Mouse (Mus musculus): ENCODE measurements around the gene Tmem246.
"Not testable (repeated sequence)": the region's sequence is repeated elsewhere in the genome, so short reads cannot be mapped to it uniquely, and the experiment has no call there.

Gene Tmem246

DNA sequence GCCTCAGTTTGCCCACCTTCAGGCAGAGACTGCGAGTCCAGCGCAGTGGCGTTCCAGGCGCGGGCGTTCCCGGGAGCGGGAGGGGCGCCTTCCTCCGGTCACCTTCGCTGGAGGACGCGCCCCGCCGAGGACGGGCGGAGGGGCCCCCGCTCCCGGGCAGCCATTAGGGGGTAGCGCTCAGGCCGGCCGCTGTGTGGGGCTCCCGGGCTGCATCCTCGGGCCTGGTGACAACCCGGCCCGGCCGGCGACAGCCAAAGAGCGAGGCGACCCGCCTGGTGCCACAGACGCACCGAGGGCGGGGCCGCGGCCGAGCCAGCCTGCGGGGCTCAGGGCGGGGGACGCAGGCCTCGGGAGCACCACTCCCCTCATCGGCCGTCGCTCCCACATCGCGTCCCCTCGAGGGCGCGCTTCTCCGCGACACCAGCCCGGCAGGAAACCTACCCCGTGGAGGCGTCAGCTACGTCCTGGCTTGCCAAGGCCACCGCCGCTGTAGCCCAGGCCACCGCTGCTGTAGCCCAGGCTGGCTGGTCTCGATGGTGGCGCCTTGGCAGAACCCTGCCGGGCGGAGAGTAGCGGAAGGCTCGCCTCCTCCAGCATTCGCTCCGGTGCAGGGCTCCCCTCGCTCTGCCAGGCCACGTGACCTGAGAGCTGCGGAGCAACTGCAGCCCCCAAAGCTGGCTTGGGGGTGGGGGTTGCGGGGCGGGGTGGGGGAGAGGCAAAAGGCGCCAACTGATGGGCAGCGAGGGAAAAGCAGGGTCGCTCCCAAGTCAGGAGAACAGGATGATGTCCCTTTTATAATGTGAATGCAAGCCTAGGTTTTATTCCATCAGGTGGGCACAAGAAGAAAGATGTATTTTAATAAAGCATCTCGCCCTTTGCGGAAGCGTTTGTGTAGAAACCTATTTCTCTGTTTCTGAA is at the start of gene Tmem246:
Gene Tmem246, minus strand, starts transcription at position 694 of the 918 bp plus-strand sequence.
- in situ Hi-C loops (cut with MseI, MboI), result no loop called here

DNA sequence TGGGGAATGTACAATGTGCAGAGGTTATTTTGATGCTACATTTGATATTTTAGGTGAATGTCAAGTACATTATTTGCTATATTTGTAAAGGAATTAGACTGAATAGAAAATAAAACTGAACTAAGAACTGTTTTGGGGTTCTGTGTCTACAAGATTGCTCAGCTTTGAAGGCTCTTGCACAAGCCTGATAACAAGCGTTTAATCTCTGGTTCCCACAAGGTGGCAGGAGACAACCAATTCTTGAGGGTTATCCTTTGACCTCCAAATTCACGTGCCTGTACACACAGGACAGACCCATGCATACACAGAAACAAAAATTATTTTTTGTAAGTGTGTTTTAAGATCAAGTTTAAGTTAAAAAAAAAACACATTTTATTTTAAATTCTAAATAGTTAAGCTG is 42.2 kb upstream of the Tmem246 start:
- in situ Hi-C loops (cut with MseI, MboI), result no loop called here

DNA sequence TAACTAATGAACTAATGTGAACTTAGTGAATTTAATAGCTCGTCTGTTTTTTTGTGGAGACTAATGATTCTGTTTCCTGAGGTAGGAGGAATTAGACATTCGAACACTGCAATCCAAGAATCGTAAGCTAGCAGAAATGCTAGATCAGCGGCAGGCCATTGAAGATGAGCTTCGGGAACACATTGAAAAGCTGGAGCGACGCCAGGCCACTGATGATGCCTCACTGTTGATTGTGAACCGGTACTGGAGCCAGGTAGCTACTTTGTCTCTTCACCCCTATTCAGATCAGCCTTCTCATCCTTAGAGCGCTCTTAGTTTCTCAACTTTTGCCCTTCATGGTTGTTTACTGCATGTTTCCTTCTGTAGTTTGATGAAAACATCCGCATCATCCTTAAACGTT is 40.1 kb upstream of the Tmem246 start:
- in situ Hi-C loops (cut with MseI, MboI), result no loop called here

GRCm38 (mm10) chr4:49632139-49632481 is 34.4 kb upstream of the Tmem246 start:
- in situ Hi-C loops (cut with MseI, MboI), result no loop called here

DNA sequence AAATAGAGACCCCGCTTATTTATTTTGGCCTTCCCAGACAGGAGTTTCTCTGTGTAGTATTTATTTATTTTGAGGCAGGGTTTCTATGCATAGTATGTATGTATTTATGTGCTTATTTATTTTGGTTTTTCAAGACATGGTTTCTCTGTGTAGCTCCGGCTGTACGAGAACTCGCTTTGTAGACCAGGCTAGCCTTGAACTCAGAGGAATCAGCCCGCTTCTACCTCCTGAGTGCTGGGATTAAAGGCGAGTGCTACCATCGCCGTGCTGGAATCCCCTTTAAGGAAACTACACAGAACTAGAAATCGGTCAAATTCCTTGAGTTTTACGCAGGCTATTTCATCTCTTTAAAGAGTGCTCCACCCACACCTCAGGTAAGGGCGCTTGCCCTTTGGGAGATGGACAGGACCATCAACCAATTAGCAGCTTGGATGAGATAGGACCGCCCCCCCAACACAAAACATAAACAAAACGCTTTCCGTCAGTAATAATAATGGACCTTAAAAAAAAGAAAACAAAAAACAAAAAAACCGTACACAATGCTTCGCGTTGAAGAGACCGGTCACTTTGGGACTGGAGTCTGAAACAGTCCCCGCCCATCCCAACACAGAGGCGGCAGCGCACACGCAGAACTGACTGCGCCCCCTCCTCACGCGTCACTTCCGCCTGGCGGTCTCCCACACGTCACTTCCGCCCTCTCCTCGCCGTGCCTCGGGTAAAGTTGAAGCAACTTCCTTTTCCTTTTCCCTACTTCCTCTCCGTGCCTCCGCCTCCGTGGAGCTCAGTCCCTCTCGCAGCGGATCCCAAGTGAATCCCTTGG is 33.9 kb upstream of the Tmem246 start, which contains the start of gene Rnf20:
Gene Rnf20, plus strand, starts transcription at position 688 of the 820 bp plus-strand sequence.
- in situ Hi-C loops (cut with MseI, MboI), result no loop called here

DNA sequence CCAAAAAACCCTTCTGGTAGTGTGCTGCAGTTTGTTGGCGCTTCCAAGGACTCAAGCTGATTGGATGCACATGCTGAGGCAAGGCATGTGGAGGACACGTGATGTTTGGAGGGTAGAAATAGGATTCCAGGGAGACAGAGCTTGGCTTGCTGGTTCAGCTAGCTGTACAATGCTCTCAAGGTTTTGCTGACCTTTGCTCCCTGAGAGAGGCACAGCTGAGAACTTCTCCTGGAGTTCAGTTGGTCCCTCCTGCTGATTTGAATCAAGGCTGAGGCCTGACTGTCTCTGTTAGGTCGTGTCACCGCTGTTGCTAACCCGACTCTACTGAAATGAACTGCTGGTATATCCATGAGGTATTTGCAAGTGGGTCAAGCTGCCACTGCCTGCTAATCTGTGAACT is 31.3 kb upstream of the Tmem246 start:
- in situ Hi-C loops (cut with MseI, MboI), result loop anchor here (5.0 kb wide), 1 partner anchor 62 kb away; no protein-coding TSS in a partner anchor

GRCm38 (mm10) chr4:49626973-49627372 is 29.3 kb upstream of the Tmem246 start:
- in situ Hi-C loops (cut with MseI, MboI), result loop anchor here (5.0 kb wide), 1 partner anchor 60 kb away; no protein-coding TSS in a partner anchor

DNA sequence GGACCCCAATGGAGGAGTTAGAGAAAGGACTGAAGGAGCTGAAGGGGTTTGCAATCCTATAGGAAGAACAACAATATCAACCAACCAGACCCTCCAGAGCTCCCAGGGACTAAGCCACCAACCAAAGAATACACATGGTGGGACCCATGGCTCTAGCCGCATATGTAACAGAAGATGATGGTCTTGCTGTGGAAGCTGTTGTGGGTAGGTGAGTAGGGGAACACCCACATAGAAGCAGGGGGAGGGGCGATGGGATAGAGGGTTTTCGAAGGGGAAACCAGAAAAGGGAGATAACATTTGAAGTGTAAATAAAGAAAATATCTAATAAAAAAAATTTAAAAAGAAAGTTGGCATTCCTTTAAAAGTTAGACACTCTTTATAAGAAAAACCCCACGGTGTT is 27.3 kb upstream of the Tmem246 start:
- in situ Hi-C loops (cut with MseI, MboI), result loop anchor here (5.0 kb wide), 1 partner anchor 58 kb away; no protein-coding TSS in a partner anchor

- in situ Hi-C loops (cut with MseI, MboI), result no loop called here
These were observed 26.2 kb upstream of the Tmem246 start for GRCm38 (mm10) chr4:49623916-49624315.

- in situ Hi-C loops (cut with MseI, MboI), result no loop called here
These were observed 24.6 kb upstream of the Tmem246 start for GRCm38 (mm10) chr4:49622272-49622671.

GRCm38 (mm10) chr4:49619861-49620260 is 22.2 kb upstream of the Tmem246 start:
- in situ Hi-C loops (cut with MseI, MboI), result not testable (repeated sequence)

GRCm38 (mm10) chr4:49616924-49617323 is 19.2 kb upstream of the Tmem246 start:
- in situ Hi-C loops (cut with MseI, MboI), result no loop called here

DNA sequence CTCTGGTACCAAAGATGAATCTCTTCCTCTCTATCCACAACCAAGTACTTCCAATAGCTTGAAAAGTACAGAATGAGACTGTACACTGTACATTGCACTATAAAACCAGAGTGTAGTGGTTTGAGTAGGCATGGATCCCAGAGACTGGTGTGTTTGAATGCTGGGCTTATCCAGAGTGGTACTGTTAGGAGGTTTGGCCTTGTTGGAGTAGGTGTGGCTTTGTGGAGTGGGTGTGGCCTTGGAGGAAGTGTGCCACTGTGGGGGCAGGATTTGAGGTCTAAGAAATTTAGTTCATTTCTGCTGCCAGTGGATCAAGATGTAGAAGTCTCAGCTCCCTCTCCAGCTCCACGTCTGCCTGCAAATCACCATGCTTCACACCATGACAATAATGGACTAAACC is 7.8 kb upstream of the Tmem246 start:
- in situ Hi-C loops (cut with MseI, MboI), result no loop called here

- in situ Hi-C loops (cut with MseI, MboI), result no loop called here
These were observed 6.9 kb upstream of the Tmem246 start for GRCm38 (mm10) chr4:49604616-49605015.

- in situ Hi-C loops (cut with MseI, MboI), result no loop called here
These were observed 6.4 kb upstream of the Tmem246 start for GRCm38 (mm10) chr4:49604016-49604546.

- in situ Hi-C loops (cut with MseI, MboI), result no loop called here
These were observed 5.5 kb upstream of the Tmem246 start for GRCm38 (mm10) chr4:49603161-49603560.

GRCm38 (mm10) chr4:49596846-49597182 is 862 bp downstream of the Tmem246 start:
- in situ Hi-C loops (cut with MseI, MboI), result no loop called here

- in situ Hi-C loops (cut with MseI, MboI), result no loop called here
These were observed 7.5 kb downstream of the Tmem246 start for GRCm38 (mm10) chr4:49590152-49590551.

DNA sequence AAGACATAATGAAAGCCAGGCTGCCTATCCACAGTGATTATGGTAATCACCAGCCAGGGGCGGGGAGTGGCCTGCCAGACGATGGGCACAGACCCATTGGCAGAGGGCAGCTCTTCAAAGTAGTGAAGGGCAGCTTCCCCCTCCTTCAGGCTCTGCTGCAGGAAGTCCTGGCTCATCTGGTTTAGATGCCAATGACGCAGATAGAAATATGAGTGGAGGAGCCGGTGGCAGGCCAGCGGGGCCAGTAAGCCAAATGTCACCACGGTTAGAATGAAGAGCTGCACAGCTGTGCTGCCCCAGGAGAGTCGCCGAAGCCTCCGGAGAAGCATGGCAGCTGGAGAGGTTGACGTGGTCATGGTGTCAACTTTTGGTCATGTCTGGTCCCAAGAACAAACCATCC is 10.9 kb downstream of the Tmem246 start:
- in situ Hi-C loops (cut with MseI, MboI), result no loop called here

- in situ Hi-C loops (cut with MseI, MboI), result no loop called here
These were observed 12.1 kb downstream of the Tmem246 start for GRCm38 (mm10) chr4:49585524-49586101.

- in situ Hi-C loops (cut with MseI, MboI), result no loop called here
These were observed 13.5 kb downstream of the Tmem246 start for GRCm38 (mm10) chr4:49583965-49584831.
